Mouse (Mus musculus) spleen, adult 12 weeks (tissue): ENCODE data around the gene Olfr212.
"Not testable (repeated sequence)": the region's sequence is repeated elsewhere in the genome, so short reads cannot be mapped to it uniquely, and the experiment has no call there.

Experiments used
- DNase-seq: peaks from one replicate; pipeline ENCODE4 v3.0.0; 2022; ENCODE audit warnings: low spot score

Olfr212 gene

DNA sequence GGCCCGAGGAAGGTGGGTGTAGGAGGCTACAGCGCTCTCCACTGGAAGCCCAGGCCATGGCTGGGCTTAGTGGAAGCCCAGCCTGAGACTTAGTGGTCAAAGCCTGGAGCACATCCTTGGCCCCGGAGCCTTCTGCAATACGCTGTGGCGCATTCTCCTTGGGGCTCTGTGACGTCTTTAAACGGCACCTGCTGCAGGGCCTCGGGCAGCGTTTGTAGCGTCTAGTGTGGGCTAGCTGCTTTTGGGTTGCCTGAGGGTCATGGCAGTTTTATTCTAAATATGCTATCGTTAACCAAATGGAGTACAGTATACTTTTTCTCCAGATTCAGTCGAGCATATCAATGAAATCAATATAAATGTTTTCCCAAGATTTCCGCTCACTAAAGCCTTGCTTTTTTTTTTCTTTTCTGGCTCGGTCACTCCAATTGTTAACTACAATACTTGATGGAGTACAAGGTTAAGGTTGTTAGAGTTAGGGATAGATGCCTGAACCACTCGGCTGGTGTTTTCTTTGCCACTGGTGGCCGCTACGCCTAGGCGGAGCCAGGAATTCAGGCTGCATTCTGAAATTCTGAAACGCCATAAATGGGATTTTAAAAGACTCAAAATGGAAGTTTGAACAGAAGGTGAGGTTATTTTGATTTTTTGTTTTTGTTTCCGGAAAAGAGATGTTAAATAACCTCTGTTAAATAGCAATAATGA, at the start of gene Olfr212:
Olfr212 (plus strand) TSS at position 215 of the 702 bp plus-strand sequence.
- DNase-seq, result not testable (repeated sequence)

DNA sequence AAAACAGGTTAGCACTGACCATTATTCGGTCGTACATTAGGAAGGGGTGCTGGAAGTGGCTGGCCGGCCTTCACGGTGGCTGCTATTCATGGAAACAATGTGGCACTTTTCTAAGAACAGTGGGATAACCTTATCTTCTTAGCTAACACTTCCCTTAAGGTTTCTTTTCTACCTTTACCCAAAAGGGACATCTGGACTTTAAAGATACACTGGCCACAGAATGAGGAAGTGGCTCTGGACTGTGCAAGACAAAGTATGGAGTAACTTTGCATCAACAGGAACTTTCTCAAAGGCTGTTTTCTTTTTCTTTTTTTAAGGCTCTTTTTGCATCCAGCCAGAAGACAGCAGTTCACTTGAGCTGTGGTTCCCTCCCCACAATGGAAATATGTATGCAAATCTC, 47.6 kb upstream of the Olfr212 start:
- DNase-seq, result no peak

DNA sequence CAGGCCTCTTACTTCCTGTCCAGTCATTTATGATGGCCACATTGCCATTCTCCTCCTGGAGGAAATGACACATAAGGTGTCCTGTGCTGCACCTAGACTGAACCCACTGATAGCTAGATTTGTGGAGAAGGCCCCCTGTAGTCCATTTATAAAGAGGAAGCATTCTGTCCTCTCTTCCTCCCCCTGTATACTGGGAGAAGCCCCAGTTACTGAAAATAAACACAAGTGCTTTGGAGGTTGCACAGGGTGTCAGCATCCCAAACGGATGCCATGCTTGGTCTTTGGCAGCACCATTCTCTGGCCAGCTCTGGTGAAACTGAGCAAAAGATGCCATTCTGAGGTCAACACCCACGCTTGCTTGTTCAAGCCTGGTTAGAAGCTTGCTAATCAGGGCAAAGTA, 47.1 kb upstream of the Olfr212 start:
- no peak for DNase-seq

DNA sequence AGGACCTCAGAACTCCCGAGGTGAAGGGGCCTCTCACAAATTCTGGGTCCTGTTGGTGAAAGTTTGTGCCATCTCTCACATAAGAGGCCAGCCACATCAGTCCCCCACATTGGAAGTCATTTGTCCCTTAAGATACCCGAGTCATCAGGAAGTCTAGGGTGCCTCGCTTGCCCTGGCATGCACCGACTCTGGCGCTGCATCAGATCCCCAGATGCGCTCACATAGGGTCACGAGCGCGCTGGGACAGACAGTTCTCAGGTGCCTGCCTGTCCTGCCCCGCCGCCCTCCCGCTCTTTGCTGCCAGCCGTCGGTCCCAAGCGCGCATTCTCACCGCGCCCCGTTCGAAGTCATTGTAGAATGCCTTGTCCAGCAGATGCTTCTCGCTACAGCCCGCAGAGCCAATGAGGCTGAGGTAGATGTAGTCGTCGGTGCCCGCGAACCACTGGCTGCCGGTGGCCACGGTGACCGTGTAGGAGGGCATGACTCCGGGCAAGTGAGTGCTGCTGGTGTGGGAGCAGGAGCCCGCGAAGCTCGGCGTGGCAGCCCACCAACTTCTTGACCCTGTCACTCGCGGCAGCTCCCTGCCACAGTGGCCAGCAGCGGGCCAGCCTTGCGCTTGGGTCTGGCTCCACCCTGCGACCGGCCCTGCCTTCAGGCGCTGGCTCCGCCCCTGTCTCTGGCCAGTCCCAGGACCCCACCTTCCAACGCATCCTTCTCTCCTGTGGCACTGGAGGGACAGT, 45.6 kb upstream of the Olfr212 start, which contains the start of gene Alox5:
Alox5 (minus strand) TSS at position 635 of the 740 bp plus-strand sequence.
- no peak for DNase-seq

DNA sequence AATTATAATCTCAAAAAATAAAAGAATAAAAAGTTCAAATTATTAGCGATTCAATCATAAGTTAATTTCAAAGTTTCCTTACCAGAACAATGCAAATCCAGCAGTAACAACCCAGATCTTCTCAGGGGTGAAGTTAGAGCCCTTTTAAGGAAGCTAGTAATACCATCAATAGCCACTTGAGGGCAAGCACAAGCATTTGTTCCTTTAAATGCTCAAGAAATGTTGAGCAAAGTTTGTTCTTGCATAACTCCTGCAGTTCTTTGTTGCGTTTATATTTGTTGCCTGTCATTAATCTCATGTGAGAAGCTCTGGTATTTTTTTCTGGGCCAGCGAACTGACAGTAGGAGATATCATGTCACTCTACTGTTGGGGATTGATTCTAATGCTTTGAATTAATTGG, 38.2 kb upstream of the Olfr212 start:
- DNase-seq, result no peak

DNA sequence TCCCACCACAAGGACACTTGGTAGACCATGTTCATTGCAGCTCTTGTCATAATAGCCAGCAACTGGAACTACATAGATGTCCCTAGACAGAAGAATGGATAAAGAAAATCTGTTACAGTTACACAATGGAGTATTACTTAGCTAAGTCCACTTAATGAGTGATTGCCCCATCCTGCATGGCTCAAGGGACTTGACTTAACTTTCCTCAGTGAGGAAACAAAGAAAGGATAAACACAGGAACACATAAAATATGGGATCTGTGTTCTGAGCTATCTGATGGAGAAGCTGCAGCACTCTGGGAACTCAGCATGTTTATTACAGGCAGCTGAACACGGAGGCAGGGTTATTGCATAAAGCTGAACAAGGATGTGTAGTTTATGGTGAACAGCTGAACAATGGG, 21.2 kb upstream of the Olfr212 start:
- no peak for DNase-seq

DNA sequence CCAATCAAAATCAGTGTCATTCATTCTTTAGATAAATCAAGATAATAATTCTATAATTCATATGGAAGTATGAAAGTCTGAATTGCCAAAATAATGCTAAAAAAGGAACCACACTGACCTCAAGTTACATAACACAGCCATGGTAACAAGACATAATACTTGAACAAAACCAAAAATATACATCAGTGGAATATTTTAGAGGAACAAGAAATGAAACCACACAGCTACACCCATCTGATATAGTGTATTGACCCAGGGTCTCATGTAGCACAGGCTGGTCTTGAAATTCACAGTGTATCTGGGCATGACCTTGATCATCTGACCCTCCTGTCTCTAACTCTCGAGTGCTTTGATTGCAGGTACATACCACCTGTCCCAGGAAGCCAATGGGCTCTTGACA, 19.5 kb upstream of the Olfr212 start:
- no peak for DNase-seq

DNA sequence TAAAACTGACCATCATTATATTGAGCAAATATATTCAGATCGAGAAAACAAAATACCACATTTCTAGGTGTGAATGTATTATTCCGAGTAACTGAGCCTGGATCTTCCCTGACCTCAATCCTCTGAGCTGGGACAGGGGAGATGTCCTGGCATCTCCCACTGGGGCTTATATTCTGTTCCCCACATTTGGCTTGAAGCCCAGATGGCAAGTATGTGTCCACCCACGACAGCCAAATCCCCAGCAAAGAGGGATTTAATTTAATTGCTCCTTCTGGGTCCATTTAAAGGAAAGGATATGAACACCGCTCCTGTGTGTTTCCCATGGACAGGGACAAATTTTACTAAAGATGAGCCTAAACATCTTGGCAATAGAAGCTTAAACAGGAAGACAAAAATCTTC, 17.5 kb upstream of the Olfr212 start, which contains the start of gene Olfr211:
Olfr211 (plus strand) TSS at position 301 of the 400 bp plus-strand sequence.
- DNase-seq, result no peak

DNA sequence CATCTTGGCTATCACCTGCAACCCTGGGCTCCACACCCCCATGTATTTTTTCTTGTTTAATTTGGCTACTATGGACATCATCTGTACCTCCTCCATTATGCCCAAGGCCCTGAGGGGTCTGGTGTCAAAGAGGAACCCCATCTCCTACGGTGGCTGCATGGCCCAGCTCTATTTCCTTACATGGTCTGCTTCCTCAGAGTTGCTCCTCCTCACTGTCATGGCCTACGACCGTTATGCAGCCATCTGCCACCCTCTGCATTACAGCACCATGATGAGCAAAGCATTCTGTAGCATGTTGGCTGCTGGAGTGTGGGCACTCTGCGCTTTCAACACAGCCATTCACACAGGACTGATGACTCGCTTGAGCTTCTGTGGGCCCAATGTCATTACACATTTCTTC, 12.6 kb upstream of the Olfr212 start:
- no peak for DNase-seq

DNA sequence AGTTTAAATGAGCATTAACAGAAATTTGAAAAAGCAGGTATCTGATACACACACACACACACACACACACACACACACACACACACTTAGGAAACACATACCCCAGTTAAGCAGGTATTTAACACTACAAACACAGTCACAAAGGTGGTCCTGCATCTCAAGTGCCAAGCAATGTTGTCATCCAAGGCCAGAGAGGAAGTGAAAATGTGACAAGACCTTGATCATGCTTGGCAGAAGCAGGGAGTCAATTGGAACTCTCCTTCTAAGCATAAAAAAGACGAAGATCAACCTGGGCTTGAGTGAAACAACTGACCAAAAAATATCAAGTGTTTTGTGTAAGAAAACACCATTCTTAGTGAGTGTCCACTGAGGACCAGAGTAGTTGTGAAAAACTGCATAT, 10.4 kb upstream of the Olfr212 start:
- no peak for DNase-seq

DNA sequence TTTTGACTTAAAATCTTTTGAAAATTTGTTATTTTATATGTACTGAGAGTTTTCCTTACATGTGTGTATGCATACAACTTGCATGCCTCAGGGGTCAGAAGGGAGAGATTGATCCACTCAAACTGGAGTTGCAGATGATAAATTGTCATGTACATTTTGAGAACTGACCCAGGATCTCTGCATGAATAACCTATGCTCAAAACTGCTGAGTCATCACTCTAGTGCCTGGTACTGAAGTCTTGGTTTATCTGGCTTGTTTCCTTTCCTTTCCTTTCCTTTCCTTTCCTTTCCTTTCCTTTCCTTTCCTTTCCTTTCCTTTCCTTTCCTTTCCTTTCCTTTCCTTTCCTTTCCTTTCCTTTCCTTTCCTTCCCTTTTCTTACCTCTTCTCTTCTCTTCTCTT, 8.5 kb downstream of the Olfr212 start:
- no peak for DNase-seq

DNA sequence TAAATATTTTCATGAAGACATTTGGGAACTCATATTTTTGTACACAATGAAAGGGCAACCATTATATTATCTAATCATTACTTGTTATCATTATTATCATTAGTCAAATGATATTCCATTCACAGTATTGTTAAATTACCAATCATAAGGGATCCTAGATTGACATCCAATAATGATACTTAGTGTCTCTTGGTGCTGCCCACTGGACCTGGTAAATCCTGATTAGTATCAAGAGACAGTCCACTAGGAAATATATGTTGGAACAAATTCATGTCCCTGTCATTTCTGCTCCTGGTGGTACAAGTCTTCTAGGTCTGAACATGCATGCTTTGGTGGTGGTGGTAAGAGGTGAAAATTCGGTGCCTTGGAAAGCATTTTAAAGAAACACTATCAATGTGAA, 31.8 kb downstream of the Olfr212 start, which contains the start of gene Olfr213:
Olfr213 (plus strand) TSS at position 301 of the 400 bp plus-strand sequence.
- DNase-seq, result no peak

DNA sequence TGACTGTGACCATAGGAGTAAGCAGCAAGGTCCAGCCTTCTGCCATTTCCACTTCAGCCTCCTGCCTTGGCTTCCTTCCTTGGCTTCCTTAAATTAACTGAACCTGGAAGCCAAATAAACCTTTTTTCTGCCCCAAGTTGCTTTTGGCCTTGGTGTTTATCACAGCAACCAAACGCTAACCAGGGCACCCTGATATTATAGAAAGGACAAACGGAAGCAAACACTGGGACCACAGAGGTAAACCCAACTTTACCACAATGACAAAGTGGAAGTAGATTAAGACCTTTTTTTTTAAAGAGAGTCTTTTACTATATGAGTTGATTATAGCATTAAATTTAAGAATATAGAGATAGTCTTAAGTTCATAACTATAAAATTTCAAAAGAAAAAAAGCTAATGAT, 36.2 kb downstream of the Olfr212 start:
- DNase-seq, result no peak

DNA sequence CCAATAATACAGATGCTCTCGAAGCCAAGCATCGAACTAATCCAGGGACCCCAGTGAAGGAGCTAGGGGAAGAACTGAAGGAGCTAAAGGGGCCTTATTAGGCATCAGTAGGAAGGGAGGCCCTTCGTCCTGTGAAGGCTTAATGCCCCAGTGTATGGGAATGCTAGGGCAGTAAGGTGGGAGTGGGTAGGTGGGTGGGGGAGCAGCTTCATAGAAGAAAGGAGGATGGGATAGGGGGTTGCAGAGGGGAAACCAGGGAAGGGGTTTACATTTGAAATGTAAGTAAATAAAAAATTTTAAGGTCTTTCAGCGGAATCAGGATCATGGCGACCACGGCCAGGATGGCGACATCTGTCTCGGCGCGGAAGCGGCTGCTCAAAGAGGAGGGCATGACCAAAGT, 44.5 kb downstream of the Olfr212 start, which contains the start of gene Gm5580:
Gm5580 (plus strand) TSS at position 301 of the 400 bp plus-strand sequence.
- DNase-seq, result not testable (repeated sequence)

DNA sequence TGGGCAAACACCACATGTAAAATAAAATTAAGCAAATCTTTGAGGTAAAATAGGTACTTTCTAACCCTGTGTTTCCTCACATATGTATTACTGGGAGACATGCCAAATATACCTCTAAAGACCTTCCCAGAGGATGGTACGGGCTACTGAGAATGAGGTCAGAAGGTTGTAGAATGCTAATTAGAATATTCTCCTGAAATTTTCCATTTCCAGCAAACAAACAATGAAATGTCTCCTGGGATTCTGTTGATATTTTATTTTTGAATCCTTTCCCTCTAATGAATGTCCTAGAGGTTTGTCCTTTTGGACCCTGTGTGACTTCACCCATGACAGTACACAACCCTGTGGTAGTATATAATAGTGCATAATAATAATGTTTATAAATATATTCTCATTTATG, 47.6 kb downstream of the Olfr212 start, which contains the start of gene Olfr214:
Olfr214 (plus strand) TSS at position 301 of the 400 bp plus-strand sequence.
- no peak for DNase-seq

DNA sequence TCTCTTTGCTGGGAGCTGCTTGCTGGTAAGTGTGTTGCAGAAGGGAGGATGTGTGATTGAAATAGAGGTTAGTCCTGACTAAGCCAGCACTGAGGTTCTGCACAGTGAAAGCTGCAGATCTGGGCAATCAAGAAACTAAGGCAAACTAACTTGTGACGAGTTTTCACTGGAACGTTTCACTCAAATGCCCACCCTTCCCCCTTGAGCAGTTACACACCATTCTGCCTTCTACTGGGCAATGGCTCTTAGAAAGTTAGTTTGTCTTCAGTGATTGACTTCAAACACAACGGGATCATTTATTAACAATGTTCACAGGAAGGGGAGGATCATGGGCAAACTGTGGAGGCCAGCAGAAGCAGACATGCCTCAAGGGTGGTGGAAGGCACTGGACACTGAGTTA, 48.6 kb downstream of the Olfr212 start:
- no peak for DNase-seq
